Mouse (Mus musculus) kidney, adult 10 weeks (tissue): ENCODE results near the gene Foxf1. TPM values are rescaled to one million over a fixed set of nuclear protein-coding genes. Genes with fewer than 3 reads are reported as not detected.

Experiments used
- polyA plus RNA-seq: library from polyadenylated mRNA; stranded (reverse); fragments of 350-450 nt; fragmentation: Illumina TruSeq; extraction: RNeasy Lipid Tissue Mini Kit (QIAGEN cat#74804); gene quantifications from one replicate; pipeline ENCODE4 v1.2.3, GENCODE M21; 2014; ENCODE audit warnings: low read depth, low replicate concordance

Foxf1 gene
- not detected for polyA plus RNA-seq

DNA sequence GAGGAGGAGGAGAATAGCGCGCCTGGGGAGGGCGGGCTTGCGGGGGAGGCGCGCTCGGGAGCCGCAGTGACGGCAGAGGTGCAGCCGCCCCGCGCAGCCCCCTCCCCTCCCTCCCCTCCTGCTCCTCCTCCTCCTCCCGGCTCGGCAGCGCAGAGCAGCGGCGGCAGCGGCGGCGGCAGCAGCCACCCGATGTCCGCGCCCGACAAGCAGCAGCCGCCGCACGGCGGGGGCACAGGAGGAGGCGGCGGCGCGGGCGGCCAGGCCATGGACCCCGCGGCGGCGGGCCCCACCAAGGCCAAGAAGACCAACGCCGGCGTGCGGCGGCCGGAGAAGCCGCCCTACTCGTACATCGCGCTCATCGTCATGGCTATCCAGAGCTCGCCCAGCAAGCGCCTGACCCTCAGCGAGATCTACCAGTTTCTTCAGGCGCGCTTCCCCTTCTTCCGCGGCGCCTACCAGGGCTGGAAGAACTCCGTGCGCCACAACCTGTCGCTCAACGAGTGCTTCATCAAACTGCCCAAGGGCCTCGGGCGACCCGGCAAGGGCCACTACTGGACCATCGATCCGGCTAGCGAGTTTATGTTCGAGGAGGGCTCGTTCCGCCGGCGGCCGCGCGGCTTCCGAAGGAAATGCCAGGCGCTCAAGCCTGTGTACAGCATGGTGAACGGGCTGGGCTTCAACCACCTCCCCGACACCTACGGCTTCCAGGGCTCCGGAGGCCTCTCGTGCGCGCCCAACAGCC, at the start of gene Foxf1:
Gene Foxf1, plus strand, starts transcription at position 177 of the 742 bp plus-strand sequence.

DNA sequence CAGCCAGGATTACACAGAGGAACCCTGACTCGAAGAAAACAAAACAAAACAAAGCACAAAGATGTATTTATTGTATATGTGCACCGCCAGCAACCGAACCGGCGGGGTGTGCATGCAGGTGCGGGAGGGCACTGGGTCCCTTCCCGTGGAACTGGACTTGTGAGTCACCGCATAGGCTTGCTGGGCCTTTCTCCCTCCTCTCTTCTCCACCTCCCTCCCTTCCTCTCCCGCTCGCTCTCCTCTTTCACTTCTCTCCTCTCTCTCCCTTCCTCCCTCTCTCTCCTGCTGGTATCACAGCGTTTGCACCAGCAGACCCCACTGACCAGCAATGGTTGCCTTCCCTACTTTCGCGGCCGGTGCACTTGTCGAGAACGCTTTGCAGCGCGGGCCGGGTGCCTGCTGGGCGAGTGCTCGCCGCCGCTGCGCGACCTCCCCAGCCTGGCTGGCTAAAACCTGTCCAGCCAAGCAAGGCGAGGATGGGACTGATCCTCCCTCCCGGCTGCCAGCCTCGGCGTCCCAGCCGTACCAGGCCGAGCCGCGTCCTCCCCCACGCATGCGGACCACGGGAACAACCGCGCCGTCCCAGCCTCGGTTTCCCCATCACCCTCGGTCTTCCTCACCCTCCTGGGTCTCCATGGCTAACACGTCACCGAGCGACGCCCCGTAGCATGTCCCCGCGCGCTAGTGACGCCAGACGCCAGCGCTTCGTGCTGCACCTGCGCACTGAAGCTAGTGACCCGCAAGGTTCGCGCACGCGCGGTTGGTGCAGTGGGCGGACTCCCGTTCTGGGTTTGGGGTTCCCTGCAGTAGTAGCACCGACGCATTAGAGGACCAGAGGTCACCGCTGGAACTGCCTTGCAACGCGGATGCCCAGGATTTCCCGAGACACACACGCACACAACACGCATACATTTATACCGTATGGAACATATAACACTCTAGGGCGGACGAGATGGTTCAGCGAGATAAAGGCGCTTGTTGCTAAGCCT, 23.8 kb downstream of the Foxf1 start, which contains the start of gene Mthfsd:
Gene Mthfsd, minus strand, starts transcription at position 725 of the 989 bp plus-strand sequence.

DNA sequence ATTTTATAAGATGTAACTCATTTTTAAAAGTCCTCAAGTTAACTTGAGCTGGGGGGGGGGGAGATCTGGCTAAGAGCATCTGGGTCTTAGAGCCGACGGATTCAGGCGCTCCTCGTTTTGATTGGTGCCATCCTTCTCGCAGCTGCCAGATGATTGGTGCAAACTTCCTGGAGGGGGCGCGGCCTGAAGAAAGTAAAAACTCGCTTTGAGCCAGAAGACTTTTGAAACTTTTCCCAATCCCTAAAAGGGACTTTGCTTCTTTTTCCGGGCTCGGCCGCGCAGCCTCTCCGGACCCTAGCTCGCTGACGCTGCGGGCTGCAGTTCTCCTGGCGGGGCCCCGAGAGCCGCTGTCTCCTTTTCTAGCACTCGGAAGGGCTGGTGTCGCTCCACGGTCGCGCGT, 31.8 kb downstream of the Foxf1 start, which contains the start of gene Foxc2:
Gene Foxc2, plus strand, starts transcription at position 224 of the 400 bp plus-strand sequence.

DNA sequence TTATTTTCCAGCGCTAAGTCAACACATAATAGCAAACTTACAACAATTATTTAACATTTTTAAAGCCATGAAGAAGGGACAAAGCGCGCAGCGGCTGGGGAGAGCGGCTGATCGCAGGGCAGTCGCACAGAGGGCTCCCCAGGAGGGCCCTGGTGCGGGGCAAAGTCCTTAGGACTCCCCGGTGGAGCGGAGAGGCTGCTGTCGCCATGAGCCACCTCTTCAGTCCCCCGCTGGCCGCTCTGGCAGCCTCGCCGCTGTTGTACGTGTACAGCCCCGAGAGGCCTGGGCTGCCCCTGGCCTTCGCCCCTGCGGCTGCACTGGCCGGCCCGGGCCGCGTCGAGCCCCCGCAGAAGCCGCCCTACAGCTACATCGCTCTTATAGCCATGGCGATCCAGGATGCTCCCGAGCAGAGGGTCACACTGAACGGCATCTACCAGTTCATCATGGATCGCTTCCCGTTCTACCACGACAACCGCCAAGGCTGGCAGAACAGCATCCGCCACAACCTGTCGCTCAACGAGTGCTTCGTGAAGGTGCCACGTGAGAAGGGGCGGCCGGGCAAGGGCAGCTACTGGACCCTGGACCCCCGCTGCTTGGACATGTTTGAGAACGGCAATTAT, 43.7 kb downstream of the Foxf1 start, which contains the start of gene Foxl1:
Gene Foxl1, plus strand, starts transcription at position 185 of the 620 bp plus-strand sequence.

Other genes starting within 250 kb of the Foxf1 start
- gene Mthfsd, start 24.0 kb downstream of the Foxf1 start, polyA plus RNA-seq, result 5.1 TPM
- 3.0 TPM for gene Foxc2, start 31.8 kb downstream of the Foxf1 start, polyA plus RNA-seq
- gene Foxl1, start 43.6 kb downstream of the Foxf1 start, polyA plus RNA-seq, result 0.24 TPM